Mouse (Mus musculus): ENCODE data around the gene Tmtc2.

DNA sequence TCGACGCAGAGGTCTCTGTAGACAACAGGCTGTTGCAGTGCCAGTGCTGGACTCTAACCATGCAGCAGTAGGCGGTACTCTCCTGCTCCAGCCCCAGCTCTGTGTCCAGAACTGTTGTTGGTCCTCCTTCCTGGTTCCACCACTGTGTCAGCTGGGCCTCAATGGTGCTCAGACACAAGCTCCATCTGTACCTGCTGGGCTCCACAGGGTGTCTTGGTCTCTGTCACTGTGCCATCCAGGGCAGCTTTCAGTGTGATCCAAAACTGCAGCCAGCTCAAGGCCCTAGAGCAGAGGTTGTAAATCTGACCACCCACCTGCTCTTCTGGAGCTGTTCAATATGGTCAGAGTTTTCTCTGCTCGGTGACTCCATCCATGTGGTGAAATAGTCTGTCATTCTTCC, 68.2 kb downstream of the Tmtc2 start:
- no peak for TF ChIP-seq POLR2A (IDR thresholded peaks at IDR 0.05; ENCODE audit: low read depth, low read length)
- TF ChIP-seq CTCF (IDR thresholded peaks at IDR 0.05; ENCODE audit: extremely low read depth, insufficient read length, insufficient replicate concordance, low read depth, low read length) = no peak

All from small intestine, adult 2 months (tissue).